Mouse (Mus musculus) cerebellum, adult 2 months (tissue): ENCODE results near the gene Cyb561d1. TPM values are rescaled to one million over a fixed set of nuclear protein-coding genes. Genes with fewer than 3 reads are reported as not detected.
"Not testable (repeated sequence)": the region's sequence is repeated elsewhere in the genome, so short reads cannot be mapped to it uniquely, and the experiment has no call there.

Experiments
- DNase-seq, 2 experiments: peaks; one replicate each; pipeline ENCODE4 v3.0.0; 2021
- H3K27ac ChIP-seq: fragments of 200-500 bp; 2 replicates; pipeline ENCODE4 v1.5.1; 2012; ENCODE audit warnings: low read length, control low read depth, inconsistent platforms; ENCODE audit not compliant: insufficient read depth
- H3K27me3 ChIP-seq: fragments of 200-500 bp; 2 replicates; pipeline ENCODE4 v1.6.1; 2012; ENCODE audit warnings: inconsistent platforms, mild to moderate bottlenecking, low read length, moderate library complexity; ENCODE audit not compliant: control insufficient read depth, insufficient read depth
- H3K4me1 ChIP-seq: fragments of 200-500 bp; 2 replicates; pipeline ENCODE4 v1.6.1; 2011; ENCODE audit warnings: low read length; ENCODE audit not compliant: control insufficient read depth, insufficient read depth
- H3K4me3 ChIP-seq: fragments of 200-500 bp; replicated peaks from 2 replicates; pipeline ENCODE3; 2011; ENCODE audit warnings: mild to moderate bottlenecking, low read depth, low read length, control low read depth; ENCODE audit not compliant: insufficient read depth
- CTCF ChIP-seq: fragments of 200-500 bp; IDR thresholded peaks from 2 replicates; pipeline ENCODE4 v1.5.1; 2011; ENCODE audit warnings: low read depth, mild to moderate bottlenecking, control low read depth, low read length, moderate library complexity, borderline replicate concordance; ENCODE audit not compliant: insufficient read depth
- POLR2A ChIP-seq: fragments of 200-500 bp; IDR thresholded peaks from 2 replicates; pipeline ENCODE4 v1.6.1; 2011; ENCODE audit warnings: low read length, control low read depth, borderline replicate concordance; ENCODE audit not compliant: insufficient read depth
- WGBS: fragments of 180-500 bp; shearing (Covaris S2); methylation state at CpG from one replicate; pipeline ENCODE4 v1.1.7; 2018; 5-methylcytosine and 5-hydroxymethylcytosine counted together
- polyA plus RNA-seq: library from polyadenylated mRNA; depleted of rRNA; stranded (reverse); fragments of >200 nt; gene quantifications from 2 replicates; pipeline ENCODE4 v1.2.3, GENCODE M21; 2012; rRNA removed

The Cyb561d1 gene
- 13.1 and 13.8 TPM in 2 replicates for polyA plus RNA-seq

DNA sequence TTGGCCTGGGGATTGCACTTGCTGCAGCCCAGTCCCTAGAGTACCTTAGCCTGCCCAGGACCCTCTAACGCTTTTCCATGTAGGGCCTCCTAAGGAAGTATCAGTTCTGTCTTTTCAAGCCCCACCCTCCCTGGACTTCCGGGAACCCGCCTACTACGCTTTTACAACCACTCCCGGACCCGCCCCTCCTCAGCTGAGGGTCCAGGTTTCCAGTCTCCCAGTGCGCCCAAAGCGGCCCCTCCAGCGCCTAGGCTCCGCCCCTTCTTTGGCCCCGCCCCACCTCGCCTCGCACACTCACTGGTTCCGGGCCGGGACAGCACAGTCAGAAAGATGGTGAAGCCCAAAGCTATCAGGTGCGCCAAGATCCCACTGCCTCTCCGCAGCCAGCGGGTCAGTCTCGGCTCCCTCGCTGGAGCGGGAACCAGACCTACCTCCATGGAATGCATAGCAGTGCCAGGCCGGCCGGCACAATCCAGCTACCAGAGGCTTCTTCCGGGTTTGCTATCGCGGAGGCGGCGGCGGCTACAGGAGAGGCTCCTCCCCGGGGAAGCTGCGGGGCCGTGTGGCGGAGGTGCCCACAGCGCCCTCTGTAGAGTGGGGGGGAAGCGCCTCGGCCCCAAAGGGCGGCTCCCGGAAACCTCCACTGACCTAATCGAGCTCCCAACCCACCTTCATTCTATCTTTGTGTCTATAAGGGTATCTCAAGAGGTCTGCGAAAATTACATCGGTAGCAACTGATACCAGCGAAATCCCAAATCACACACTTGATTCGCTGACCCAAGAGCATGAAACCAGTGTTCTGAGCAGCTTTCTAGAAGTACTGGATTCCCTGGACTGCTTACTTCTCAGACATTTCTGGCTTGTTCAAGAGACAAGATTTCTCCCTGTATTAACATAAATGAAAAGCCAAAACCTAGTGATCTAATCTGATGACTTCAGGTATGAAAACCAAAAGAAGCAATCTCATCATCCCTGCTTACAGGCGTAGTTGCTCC lies at the start of gene Cyb561d1:
Cyb561d1 (minus strand) TSS at position 884 of the 995 bp plus-strand sequence.
- WGBS = 3% methylated on average over 43 of the region's 44 CpGs
- no peaks in the 10 kb centered on the region for H3K27me3 ChIP-seq
- TF ChIP-seq POLR2A (peak; percentile 53; the same call in 1 of the 2 replicates), CTCF (peak; percentile 25; the same call in 1 of the 2 replicates)
- peaks cover 48% of the 10 kb centered on the region for H3K4me1 ChIP-seq
- peak; percentile 86 to 90 for DNase-seq
- peak within 1 kb of the TSS; percentile 96 for H3K4me3 ChIP-seq
- H3K27ac ChIP-seq = peak within 1 kb of the TSS; percentile 76

DNA sequence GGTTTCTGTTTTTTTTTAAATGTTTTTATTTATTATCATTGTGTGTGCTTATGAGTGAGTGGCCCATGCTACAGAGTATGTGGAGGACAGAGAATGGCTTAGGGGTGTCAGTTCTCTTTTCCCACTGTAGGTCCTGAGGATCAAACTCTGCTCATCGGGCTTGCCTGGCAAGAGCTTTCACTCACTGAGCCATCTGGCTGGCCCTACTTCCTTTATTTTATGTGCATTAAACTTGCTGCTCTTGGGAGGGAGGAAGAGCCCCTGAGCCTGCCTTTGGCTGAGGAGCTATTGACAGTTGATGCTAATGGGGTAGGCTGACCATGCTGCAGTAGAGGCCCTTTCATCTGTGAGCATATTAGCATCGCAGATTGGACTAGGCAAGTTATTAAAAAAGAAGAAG lies 45.8 kb upstream of the Cyb561d1 start:
- H3K27ac ChIP-seq = no peak overlapping the region
- H3K4me3 ChIP-seq = no peak overlapping the region
- WGBS = 58% methylated on average over 2 of the region's 2 CpGs
- TF ChIP-seq CTCF (no peak), POLR2A (no peak)
- H3K27me3 ChIP-seq = no peaks in the 10 kb centered on the region
- no peak for DNase-seq
- H3K4me1 ChIP-seq = no peaks in the 10 kb centered on the region

- Histone ChIP-seq H3K4me3 (no peak overlapping the region), H3K27ac (no peak overlapping the region), H3K27me3 (no peaks in the 10 kb centered on the region), H3K4me1 (no peaks in the 10 kb centered on the region)
- 90% methylated on average over 3 of the region's 3 CpGs for WGBS
- DNase-seq = no peak
- TF ChIP-seq POLR2A (no peak), CTCF (no peak)
Observed at GRCm38 (mm10) chr3:108241243-108241839, 40.3 kb upstream of the Cyb561d1 start.

- H3K4me1 ChIP-seq = not testable (repeated sequence)
- WGBS = 91% methylated on average over 4 of the region's 4 CpGs
Observed at GRCm38 (mm10) chr3:108237474-108238102, 36.6 kb upstream of the Cyb561d1 start.

DNA sequence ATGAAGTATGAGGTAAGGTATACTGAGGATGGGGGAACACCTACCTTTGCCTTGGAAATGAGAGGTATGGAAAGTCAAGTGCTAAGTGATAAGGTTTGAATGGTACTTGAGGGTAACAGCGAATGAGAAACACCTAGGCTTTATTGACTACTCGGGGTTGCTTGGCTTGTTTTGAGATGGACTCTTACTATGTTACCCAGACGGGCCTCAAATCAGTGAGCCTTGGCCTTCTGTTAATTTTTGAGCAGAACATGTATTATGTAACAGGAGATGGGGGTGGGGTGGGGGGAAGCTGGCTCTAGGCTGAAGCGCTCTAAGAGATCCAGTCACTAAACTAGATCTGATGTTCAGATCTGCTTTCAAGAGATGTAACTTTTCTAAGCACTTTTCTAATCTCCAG lies 30.6 kb upstream of the Cyb561d1 start:
- 91% methylated on average over 4 of the region's 4 CpGs for WGBS
- DNase-seq = no peak
- Histone ChIP-seq H3K27me3 (no peaks in the 10 kb centered on the region; the same call in 1 of the 2 replicates), H3K4me1 (no peaks in the 10 kb centered on the region), H3K4me3 (no peak overlapping the region), H3K27ac (no peak overlapping the region)
- TF ChIP-seq CTCF (no peak), POLR2A (no peak)

More at GRCm38 (mm10) chr3:108237474-108238102, 36.6 kb upstream of the Cyb561d1 start:
- not testable (repeated sequence) for DNase-seq, H3K27ac ChIP-seq, H3K27me3 ChIP-seq, H3K4me3 ChIP-seq

- Histone ChIP-seq H3K4me1 (no peaks in the 10 kb centered on the region), H3K27ac (no peak overlapping the region), H3K4me3 (no peak overlapping the region), H3K27me3 (peaks cover 5% of the 10 kb centered on the region; the same call in 1 of the 2 replicates)
- TF ChIP-seq CTCF (no peak), POLR2A (no peak)
- DNase-seq = no peak
- 83% methylated on average over 2 of the region's 2 CpGs for WGBS
Observed at GRCm38 (mm10) chr3:108227521-108227920, 26.5 kb upstream of the Cyb561d1 start.

- WGBS = 13% methylated on average over 44 of the region's 44 CpGs
- peaks cover 5% of the 10 kb centered on the region; the same call in 1 of the 2 replicates for H3K27me3 ChIP-seq
- DNase-seq = peak; percentile 20 to 26
- no peak within 1 kb of the TSS for H3K27ac ChIP-seq
- H3K4me3 ChIP-seq = peak within 1 kb of the TSS; percentile 24
- H3K4me1 ChIP-seq = no peaks in the 10 kb centered on the region
- TF ChIP-seq CTCF (no peak), POLR2A (no peak)
Observed at GRCm38 (mm10) chr3:108226558-108227350, 25.7 kb upstream of the Cyb561d1 start, which contains the start of gene Sypl2. Gene Sypl2, minus strand, starts transcription at chr3:108226648.
